Mouse (Mus musculus): ENCODE measurements around the gene Kcnab2. TPM values are rescaled to one million over a fixed set of nuclear protein-coding genes. Genes with fewer than 3 reads are reported as not detected.

Kcnab2 gene
- polyA plus RNA-seq (2015; fragmentation: Nextera tagmentation; extraction: Ambion mirVana) = 2.6 and 2.9 TPM in 2 replicates

DNA sequence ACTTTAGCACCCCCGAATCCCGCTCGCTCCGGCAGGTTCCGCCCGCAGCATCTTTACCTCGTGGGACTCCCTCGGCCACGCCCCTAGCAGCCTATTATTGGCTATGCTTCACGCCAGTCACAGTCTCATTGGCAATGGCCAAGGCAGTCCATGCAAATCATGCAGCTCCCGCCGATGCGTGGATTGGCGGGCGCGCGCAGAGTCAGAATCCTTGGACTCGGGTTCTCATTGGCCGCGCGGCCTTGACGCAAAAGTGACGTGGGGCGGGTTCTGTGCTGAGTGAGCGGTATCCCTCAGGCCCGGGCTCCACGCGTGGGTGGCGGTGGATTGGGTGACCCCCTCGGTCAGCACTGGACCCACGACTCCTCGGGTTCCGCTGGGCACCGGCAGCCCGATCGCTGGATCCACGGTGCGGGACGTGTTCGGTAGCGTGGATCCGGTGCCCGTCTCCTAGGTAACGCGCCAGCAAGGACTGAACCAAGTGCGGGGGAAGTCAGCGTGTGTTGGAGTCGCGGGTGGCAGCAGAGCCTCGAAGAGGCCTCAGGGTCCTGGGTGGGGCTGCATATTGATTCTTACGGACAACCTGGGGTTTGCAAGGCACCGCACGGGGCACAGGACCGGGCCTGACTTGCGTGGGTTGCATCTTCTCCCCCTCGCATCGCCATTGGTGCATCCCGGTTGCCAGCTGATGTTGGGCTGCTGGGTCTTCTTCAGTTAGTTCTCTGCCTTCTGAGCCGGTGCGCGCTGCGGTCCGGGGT, at the start of gene Kcnab2:
Kcnab2 (minus strand) TSS at position 406 of the 758 bp plus-strand sequence.
- no peaks in the 10 kb centered on the region for H3K9me3 ChIP-seq (ENCODE audit: low read length)
- peak within 1 kb of the TSS; percentile 81 for H3K4me2 ChIP-seq (replicated peaks; ENCODE audit: low read depth, low read length)
- no peak within 1 kb of the TSS for H3K27ac ChIP-seq (ENCODE audit: low read length)
- DNase-seq (ENCODE audit: low spot score) (peak; percentile 98), ATAC-seq (peak; percentile 99)
- no peak for TF ChIP-seq CTCF (IDR thresholded peaks at IDR 0.05)
- TF ChIP-seq EP300 (IDR thresholded peaks at IDR 0.05) = no peak
- H3K4me1 ChIP-seq (ENCODE audit: insufficient read depth, low read depth, low read length) = 0 out of 2 replicates have a peak, but pooled peaks cover 3% of the 10 kb centered on the region
- no peaks in the 10 kb centered on the region for H3K27me3 ChIP-seq (replicated peaks; ENCODE audit: insufficient read depth, low read length)
- H3K36me3 ChIP-seq (ENCODE audit: insufficient read depth, low read length) = no peaks in the 10 kb centered on the region
- H3K4me3 ChIP-seq (ENCODE audit: low read depth, low read length) = peak within 1 kb of the TSS; percentile 77
- peak within 1 kb of the TSS; percentile 58 for H3K9ac ChIP-seq (replicated peaks; ENCODE audit: low read depth)
- WGBS = under 1% methylated on average over 63 of the region's 63 CpGs

DNA sequence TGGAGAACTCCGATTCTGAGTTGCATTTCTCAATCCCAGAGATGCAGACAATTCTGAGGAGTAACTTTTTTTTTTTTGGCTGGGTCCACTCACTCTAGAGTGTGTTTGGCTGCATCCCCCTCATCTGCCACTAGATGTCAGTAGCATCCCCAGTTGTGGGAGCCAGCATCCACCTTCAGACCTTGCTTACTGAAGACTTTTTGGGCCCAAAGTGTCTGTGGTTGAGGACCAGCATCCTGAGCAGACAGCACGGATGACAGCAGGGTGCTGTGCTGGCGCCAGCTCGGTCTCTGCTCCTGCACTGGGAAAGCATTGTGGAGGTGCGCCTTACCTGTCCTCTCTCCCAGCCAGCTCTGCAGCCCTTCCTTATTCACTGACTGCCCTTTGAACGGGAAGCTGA, 42.4 kb upstream of the Kcnab2 start:
- TF ChIP-seq EP300 (IDR thresholded peaks at IDR 0.05) = no peak
- peak; percentile 74 for TF ChIP-seq CTCF (IDR thresholded peaks at IDR 0.05)
- Histone ChIP-seq H3K4me2 (replicated peaks; ENCODE audit: low read depth, low read length) (no peak overlapping the region), H3K4me3 (ENCODE audit: low read depth, low read length) (no peak overlapping the region), H3K4me1 (ENCODE audit: insufficient read depth, low read depth, low read length) (no peaks in the 10 kb centered on the region), H3K9me3 (ENCODE audit: low read length) (no peaks in the 10 kb centered on the region), H3K9ac (replicated peaks; ENCODE audit: low read depth) (no peak overlapping the region), H3K27me3 (replicated peaks; ENCODE audit: insufficient read depth, low read length) (no peaks in the 10 kb centered on the region), H3K36me3 (ENCODE audit: insufficient read depth, low read length) (no peaks in the 10 kb centered on the region), H3K27ac (ENCODE audit: low read length) (no peak overlapping the region)
- DNase-seq (ENCODE audit: low spot score) (peak; percentile 45), ATAC-seq (no peak)
- WGBS = 28% methylated on average over 6 of the region's 6 CpGs

DNA sequence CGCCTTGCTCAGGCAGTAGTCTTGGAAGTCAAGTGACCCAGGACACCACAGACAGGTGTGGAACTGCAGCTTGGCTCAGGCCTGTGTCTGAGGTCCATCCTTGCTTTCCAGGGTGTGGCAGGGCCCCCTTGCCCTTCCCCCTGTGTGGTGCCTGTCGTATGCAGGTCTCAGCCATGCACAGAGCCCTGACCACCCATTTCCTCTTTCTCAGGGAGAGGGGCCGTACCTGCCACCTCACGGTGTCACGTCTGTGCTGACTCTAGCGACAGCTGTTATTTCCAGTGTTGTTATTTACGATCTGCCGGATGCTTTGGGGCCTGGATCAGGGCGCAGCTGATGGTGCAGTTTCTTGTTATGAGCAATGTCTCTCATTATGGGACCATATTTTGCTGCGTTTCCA, 41.4 kb upstream of the Kcnab2 start:
- Histone ChIP-seq H3K36me3 (ENCODE audit: insufficient read depth, low read length) (no peaks in the 10 kb centered on the region), H3K27ac (ENCODE audit: low read length) (no peak overlapping the region), H3K9me3 (ENCODE audit: low read length) (no peaks in the 10 kb centered on the region), H3K4me2 (replicated peaks; ENCODE audit: low read depth, low read length) (no peak overlapping the region), H3K4me1 (ENCODE audit: insufficient read depth, low read depth, low read length) (no peaks in the 10 kb centered on the region), H3K27me3 (replicated peaks; ENCODE audit: insufficient read depth, low read length) (no peaks in the 10 kb centered on the region), H3K9ac (replicated peaks; ENCODE audit: low read depth) (no peak overlapping the region), H3K4me3 (ENCODE audit: low read depth, low read length) (no peak overlapping the region)
- no peak for DNase-seq (ENCODE audit: low spot score)
- 64% methylated on average over 10 of the region's 10 CpGs for WGBS
- TF ChIP-seq EP300 (IDR thresholded peaks at IDR 0.05) (no peak), CTCF (IDR thresholded peaks at IDR 0.05) (no peak)
- no peak for ATAC-seq

DNA sequence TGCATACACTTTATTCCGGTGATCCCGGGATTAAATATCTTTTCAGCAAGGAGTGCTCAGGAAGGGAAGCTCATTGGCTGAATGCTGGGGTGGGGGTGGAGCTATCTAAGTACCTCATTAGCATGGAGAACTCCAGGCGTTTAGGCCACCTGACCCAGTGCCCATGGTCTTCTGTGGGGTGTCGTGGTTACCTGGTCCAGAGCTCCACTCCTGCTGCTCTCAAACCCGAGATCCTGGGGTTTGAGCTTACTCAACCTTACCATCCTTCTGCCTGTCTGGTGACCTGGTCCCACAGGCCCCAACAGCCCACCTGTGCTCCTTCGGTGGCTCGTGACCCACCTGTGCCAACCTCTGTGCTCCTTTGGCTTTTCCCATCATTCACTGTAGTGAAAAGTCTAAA, 37.2 kb upstream of the Kcnab2 start:
- no peak for ATAC-seq
- no peak overlapping the region for H3K4me2 ChIP-seq (replicated peaks; ENCODE audit: low read depth, low read length)
- H3K4me1 ChIP-seq (ENCODE audit: insufficient read depth, low read depth, low read length) = no peaks in the 10 kb centered on the region
- H3K27me3 ChIP-seq (replicated peaks; ENCODE audit: insufficient read depth, low read length) = no peaks in the 10 kb centered on the region
- H3K36me3 ChIP-seq (ENCODE audit: insufficient read depth, low read length) = no peaks in the 10 kb centered on the region
- TF ChIP-seq EP300 (IDR thresholded peaks at IDR 0.05) (no peak), CTCF (IDR thresholded peaks at IDR 0.05) (no peak)
- H3K27ac ChIP-seq (ENCODE audit: low read length) = no peak overlapping the region
- DNase-seq (ENCODE audit: low spot score) = no peak
- WGBS = 70% methylated on average over 7 of the region's 7 CpGs
- no peaks in the 10 kb centered on the region for H3K9me3 ChIP-seq (ENCODE audit: low read length)
- H3K9ac ChIP-seq (replicated peaks; ENCODE audit: low read depth) = no peak overlapping the region
- H3K4me3 ChIP-seq (ENCODE audit: low read depth, low read length) = no peak overlapping the region

DNA sequence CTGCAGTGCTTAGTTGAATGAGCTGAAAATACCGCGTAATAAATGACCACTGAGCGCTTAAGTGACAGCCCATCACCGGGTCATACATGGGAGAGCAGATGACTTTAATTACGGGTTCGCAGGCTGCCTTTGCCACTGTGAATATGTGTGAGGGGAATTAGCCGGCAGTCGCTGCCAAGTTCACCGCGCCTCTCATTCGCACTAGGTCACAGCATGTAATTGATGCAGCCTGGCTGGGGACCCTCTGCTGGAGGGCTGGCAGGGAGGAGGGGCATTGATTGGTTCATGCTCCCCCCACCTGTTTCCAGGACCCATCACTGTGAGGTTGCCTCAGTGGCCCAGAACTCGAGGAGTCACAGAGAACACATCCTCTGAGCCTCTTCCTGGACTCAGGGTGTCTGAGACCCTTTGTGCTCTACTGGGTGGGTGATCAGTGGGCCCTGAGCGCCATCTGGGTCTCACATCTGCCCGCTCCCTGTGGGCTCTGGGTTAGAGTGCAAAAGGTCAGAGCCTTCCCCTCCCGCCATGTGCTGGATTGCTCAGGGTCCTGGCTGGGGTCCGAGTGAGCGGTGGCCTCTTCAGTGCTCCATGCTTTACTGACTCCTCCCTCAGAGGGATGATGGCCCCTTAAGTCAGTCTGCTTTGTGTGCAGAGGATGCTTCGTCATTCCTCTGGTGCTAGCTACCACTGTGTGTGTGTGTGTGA, 34.7 kb upstream of the Kcnab2 start:
- H3K9me3 ChIP-seq (ENCODE audit: low read length) = no peaks in the 10 kb centered on the region
- no peak overlapping the region for H3K4me3 ChIP-seq (ENCODE audit: low read depth, low read length)
- H3K27ac ChIP-seq (ENCODE audit: low read length) = no peak overlapping the region
- DNase-seq (ENCODE audit: low spot score) = no peak
- no peak overlapping the region for H3K9ac ChIP-seq (replicated peaks; ENCODE audit: low read depth)
- no peak for ATAC-seq
- 77% methylated on average over 18 of the region's 18 CpGs for whole genome bisulfite sequencing
- no peaks in the 10 kb centered on the region for H3K4me1 ChIP-seq (ENCODE audit: insufficient read depth, low read depth, low read length)
- H3K27me3 ChIP-seq (replicated peaks; ENCODE audit: insufficient read depth, low read length) = no peaks in the 10 kb centered on the region
- TF ChIP-seq EP300 (IDR thresholded peaks at IDR 0.05) (no peak), CTCF (IDR thresholded peaks at IDR 0.05) (no peak)
- no peak overlapping the region for H3K4me2 ChIP-seq (replicated peaks; ENCODE audit: low read depth, low read length)
- H3K36me3 ChIP-seq (ENCODE audit: insufficient read depth, low read length) = no peaks in the 10 kb centered on the region

DNA sequence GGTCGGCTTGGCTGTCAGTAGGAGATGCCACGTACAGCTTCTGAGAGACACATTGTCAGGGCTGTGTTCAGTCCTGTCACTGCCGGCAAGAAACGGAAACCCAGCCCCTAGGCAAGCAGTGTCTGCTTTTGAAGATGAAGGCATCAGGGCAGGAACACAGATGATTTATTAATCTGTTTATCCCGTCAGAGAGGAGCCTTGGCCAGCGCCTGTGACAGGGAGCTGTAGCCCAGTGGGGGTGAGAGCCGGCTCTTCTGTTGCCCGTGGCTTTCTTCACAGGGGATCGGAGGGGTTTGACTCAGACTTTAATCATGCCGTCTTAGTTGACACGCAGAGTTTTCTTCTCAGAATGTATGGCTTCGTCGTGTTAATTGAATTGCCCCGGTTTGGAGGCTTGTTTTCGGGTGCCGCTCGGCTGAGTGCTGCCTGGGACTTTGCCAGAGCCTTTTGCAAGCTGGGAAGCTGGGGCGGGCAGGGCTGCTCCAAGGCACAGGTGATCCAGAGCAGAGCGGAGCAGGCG, 16.7 kb upstream of the Kcnab2 start:
- Histone ChIP-seq H3K27ac (ENCODE audit: low read length) (no peak overlapping the region), H3K36me3 (ENCODE audit: insufficient read depth, low read length) (no peaks in the 10 kb centered on the region), H3K9me3 (ENCODE audit: low read length) (no peaks in the 10 kb centered on the region), H3K4me2 (replicated peaks; ENCODE audit: low read depth, low read length) (no peak overlapping the region), H3K9ac (replicated peaks; ENCODE audit: low read depth) (no peak overlapping the region), H3K4me1 (ENCODE audit: insufficient read depth, low read depth, low read length) (no peaks in the 10 kb centered on the region), H3K4me3 (ENCODE audit: low read depth, low read length) (no peak overlapping the region), H3K27me3 (replicated peaks; ENCODE audit: insufficient read depth, low read length) (no peaks in the 10 kb centered on the region)
- no peak for DNase-seq (ENCODE audit: low spot score)
- WGBS = 31% methylated on average over 20 of the region's 20 CpGs
- TF ChIP-seq CTCF (IDR thresholded peaks at IDR 0.05) (no peak), EP300 (IDR thresholded peaks at IDR 0.05) (no peak)
- ATAC-seq = no peak

Measured in lung, postnatal 0 days (tissue).